Mouse (Mus musculus) brown adipose tissue, adult 24 weeks (tissue): ENCODE measurements around the gene Klc3. TPM values are rescaled to one million over a fixed set of nuclear protein-coding genes. Genes with fewer than 3 reads are reported as not detected.

Experiments used
- H3K27ac ChIP-seq: fragments of 200-500 bp; replicated peaks from 2 replicates; pipeline ENCODE4 v1.5.1; 2012; ENCODE audit warnings: low read depth, mild to moderate bottlenecking, low read length
- H3K4me1 ChIP-seq: fragments of 200-500 bp; 2 replicates; pipeline ENCODE4 v1.6.1; 2012; ENCODE audit warnings: low read length, mixed read lengths; ENCODE audit not compliant: control insufficient read depth, insufficient read depth, insufficient read length
- H3K4me3 ChIP-seq: fragments of 200-500 bp; 2 replicates; pipeline ENCODE4 v1.5.1; 2012; ENCODE audit warnings: low read depth, mild to moderate bottlenecking, low read length, moderate library complexity; ENCODE audit not compliant: insufficient read depth
- polyA plus RNA-seq: library from polyadenylated mRNA; stranded (reverse); fragments of >200 nt; gene quantifications from 2 replicates; pipeline ENCODE4 v1.2.4, GENCODE M21; 2012; ENCODE audit not compliant: missing spikeins, insufficient read depth, insufficient read length

Gene Klc3
- polyA plus RNA-seq, 1 experiment: not detected

- H3K4me1 ChIP-seq: 0 out of 2 replicates have a peak, but pooled peaks cover 3% of the 10 kb centered on the region
- peak overlapping the region; percentile 50 for H3K4me3 ChIP-seq
- no peak overlapping the region for H3K27ac ChIP-seq
Observed at GRCm38 (mm10) chr7:19420821-19421636, 17.1 kb upstream of the Klc3 start.

- 0 out of 2 replicates have a peak, but pooled peaks cover 3% of the 10 kb centered on the region for H3K4me1 ChIP-seq
- no peak overlapping the region for H3K4me3 ChIP-seq
- H3K27ac ChIP-seq: no peak overlapping the region
Observed at GRCm38 (mm10) chr7:19420121-19420520, 16.2 kb upstream of the Klc3 start.

- no peak overlapping the region for H3K27ac ChIP-seq
- H3K4me3 ChIP-seq: no peak overlapping the region
- 0 out of 2 replicates have a peak, but pooled peaks cover 3% of the 10 kb centered on the region for H3K4me1 ChIP-seq
Observed at GRCm38 (mm10) chr7:19416590-19416989, 12.7 kb upstream of the Klc3 start.

- Histone ChIP-seq H3K4me1 (no peaks in the 10 kb centered on the region), H3K4me3 (no peak overlapping the region), H3K27ac (no peak overlapping the region)
Observed at GRCm38 (mm10) chr7:19413525-19413924, 9.6 kb upstream of the Klc3 start.

- no peaks in the 10 kb centered on the region for H3K4me1 ChIP-seq
- H3K27ac ChIP-seq: no peak overlapping the region
- no peak overlapping the region; the same call in 1 of the 2 replicates for H3K4me3 ChIP-seq
Observed at GRCm38 (mm10) chr7:19411783-19412182, 7.9 kb upstream of the Klc3 start.

GRCm38 (mm10) chr7:19410766-19411344, 7.0 kb upstream of the Klc3 start:
- H3K4me1 ChIP-seq: no peaks in the 10 kb centered on the region
- no peak overlapping the region for H3K27ac ChIP-seq
- no peak overlapping the region for H3K4me3 ChIP-seq

- Histone ChIP-seq H3K4me3 (no peak overlapping the region), H3K27ac (no peak overlapping the region), H3K4me1 (no peaks in the 10 kb centered on the region)
Observed at GRCm38 (mm10) chr7:19409753-19410152, 5.8 kb upstream of the Klc3 start.

GRCm38 (mm10) chr7:19405417-19405816, 1.5 kb upstream of the Klc3 start:
- Histone ChIP-seq H3K4me1 (no peaks in the 10 kb centered on the region), H3K27ac (no peak overlapping the region), H3K4me3 (no peak overlapping the region)

- Histone ChIP-seq H3K4me1 (no peaks in the 10 kb centered on the region), H3K4me3 (peak within 1 kb of the TSS; percentile 53), H3K27ac (no peak within 1 kb of the TSS)
Observed at GRCm38 (mm10) chr7:19404476-19404875, 572 bp upstream of the Klc3 start, which contains the start of gene Ckm. Gene Ckm, plus strand, starts transcription at chr7:19404776.

GRCm38 (mm10) chr7:19402535-19403112, 1.3 kb downstream of the Klc3 start:
- no peak overlapping the region for H3K27ac ChIP-seq
- H3K4me1 ChIP-seq: no peaks in the 10 kb centered on the region
- no peak overlapping the region for H3K4me3 ChIP-seq

- Histone ChIP-seq H3K4me3 (no peak overlapping the region), H3K4me1 (no peaks in the 10 kb centered on the region), H3K27ac (no peak overlapping the region)
Observed at GRCm38 (mm10) chr7:19400946-19401345, 3.0 kb downstream of the Klc3 start.

- no peak overlapping the region for H3K27ac ChIP-seq
- H3K4me3 ChIP-seq: no peak overlapping the region
- no peaks in the 10 kb centered on the region for H3K4me1 ChIP-seq
Observed at GRCm38 (mm10) chr7:19399496-19400280, 4.2 kb downstream of the Klc3 start.

- Histone ChIP-seq H3K27ac (no peak overlapping the region), H3K4me3 (no peak overlapping the region), H3K4me1 (no peaks in the 10 kb centered on the region)
Observed at GRCm38 (mm10) chr7:19394484-19394883, 9.4 kb downstream of the Klc3 start.

- no peak overlapping the region for H3K4me3 ChIP-seq
- H3K27ac ChIP-seq: no peak overlapping the region
- H3K4me1 ChIP-seq: no peaks in the 10 kb centered on the region
Observed at GRCm38 (mm10) chr7:19388699-19389413, 15.0 kb downstream of the Klc3 start.
